Mouse (Mus musculus): Measurements from ENCODE around the gene Srcin1.

DNA sequence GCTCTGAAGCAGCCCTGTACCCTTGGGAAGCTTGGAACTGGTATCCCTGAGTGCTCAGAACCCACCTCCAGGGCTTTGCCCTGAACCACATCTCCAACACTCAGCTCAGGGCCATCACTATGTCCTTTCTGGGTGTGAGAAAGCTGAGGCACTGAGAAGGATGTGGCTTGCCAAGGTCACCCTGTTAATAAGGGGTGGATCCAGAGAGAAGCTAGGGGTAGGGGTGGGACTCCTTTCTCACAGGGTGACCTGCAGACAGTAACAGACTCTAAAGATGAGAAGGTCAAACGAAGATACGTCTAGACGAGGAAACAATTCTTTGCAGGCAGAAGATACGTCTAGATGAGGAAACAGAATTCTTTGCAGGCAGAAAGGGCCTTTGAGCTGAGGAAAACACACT lies 73.1 kb downstream of the Srcin1 start:
- TF ChIP-seq GATA1 (IDR thresholded peaks at IDR 0.05; ENCODE audit: borderline replicate concordance, low read length) (no peak), FLI1 (IDR thresholded peaks at IDR 0.05; ENCODE audit: low read length) (no peak)
